Mouse (Mus musculus): ENCODE data around the gene Tdp1. TPM values are rescaled to one million over a fixed set of nuclear protein-coding genes. Genes with fewer than 3 reads are reported as not detected.
A peak's percentile ranks its signal among the peaks of the same experiment; 100 is the strongest.

The Tdp1 gene
- total RNA-seq, 2 experiments from 2014 or later = 25.8 to 31.7 TPM

GRCm38 (mm10) chr12:99993146-99993890 lies 109.0 kb downstream of the Tdp1 start:
- no peak for DNase-seq (ENCODE audit: low spot score in 2 of 2)

- peak; percentile 39 to 74 for DNase-seq (ENCODE audit: low spot score in 2 of 2)
Observed at GRCm38 (mm10) chr12:99995951-99996350, 111.6 kb downstream of the Tdp1 start.

- no peak for DNase-seq (ENCODE audit: low spot score in 2 of 2)
Observed at GRCm38 (mm10) chr12:99999726-100000125, 115.4 kb downstream of the Tdp1 start.

- no peak for DNase-seq (ENCODE audit: low spot score in 2 of 2)
Observed at GRCm38 (mm10) chr12:100000381-100000780, 116.1 kb downstream of the Tdp1 start.

- DNase-seq (ENCODE audit: low spot score in 2 of 2) = no peak
Observed at GRCm38 (mm10) chr12:100001246-100001645, 116.9 kb downstream of the Tdp1 start.

- DNase-seq (ENCODE audit: low spot score in 2 of 2) = peak in 1 of 2 experiments; percentile 26
Observed at GRCm38 (mm10) chr12:100001910-100002309, 117.6 kb downstream of the Tdp1 start.

GRCm38 (mm10) chr12:100002914-100003587 lies 118.7 kb downstream of the Tdp1 start:
- DNase-seq (ENCODE audit: low spot score in 2 of 2) = peak in 1 of 2 experiments; percentile 57

Small RNAs within 50 kb of the gene (microRNA-seq; reads per million reads assigned to microRNA genes)
- gene Gm23291 = 0 reads per million in 2 experiments

Other genes starting within 250 kb of the Tdp1 start
- under 1 TPM; 0.30 to 0.33 TPM for gene Efcab11, start 78 bp upstream of the Tdp1 start, total RNA-seq (2021)
- 1 to 10 TPM; 8.1 to 8.7 TPM for gene Kcnk13, start 80.0 kb downstream of the Tdp1 start, total RNA-seq (2021)
- 100 to 1,000 TPM; 186 to 195 TPM for gene Psmc1, start 225.6 kb downstream of the Tdp1 start, total RNA-seq (2021)